Mouse (Mus musculus) spleen, adult 2 months (tissue): Measurements from ENCODE around the gene Ddx50. TPM values are rescaled to one million over a fixed set of nuclear protein-coding genes. Genes with fewer than 3 reads are reported as not detected.
"Not testable (repeated sequence)": the region's sequence is repeated elsewhere in the genome, so short reads cannot be mapped to it uniquely, and the experiment has no call there.

Experiments
- DNase-seq, 2 experiments: peaks; one replicate each; pipeline versions ENCODE4 v3.0.0 to v3.0.0-alpha.2; 2012 to 2021; ENCODE audit warnings: low spot score in 2 of 2, low read depth in 1 of 2
- H3K27ac ChIP-seq: fragments of 200-500 bp; 2 replicates; pipeline ENCODE4 v1.5.1; 2012; ENCODE audit warnings: low read length, inconsistent platforms; ENCODE audit not compliant: insufficient read depth
- H3K27me3 ChIP-seq: fragments of 200-500 bp; 2 replicates; pipeline ENCODE4 v1.6.1; 2012; ENCODE audit warnings: mild to moderate bottlenecking, moderate library complexity, low read length, inconsistent platforms; ENCODE audit not compliant: control insufficient read depth, insufficient read depth
- H3K36me3 ChIP-seq: fragments of 200-500 bp; 2 replicates; pipeline ENCODE4 v1.6.1; 2012; ENCODE audit warnings: mild to moderate bottlenecking, low read length, inconsistent platforms; ENCODE audit not compliant: control insufficient read depth, insufficient read depth
- H3K4me1 ChIP-seq: fragments of 200-500 bp; 2 replicates; pipeline ENCODE4 v1.6.1; 2011; ENCODE audit warnings: inconsistent platforms; ENCODE audit not compliant: control insufficient read depth, insufficient read depth, insufficient read length
- H3K4me3 ChIP-seq: fragments of 200-500 bp; 2 replicates; pipeline ENCODE4 v1.5.1; 2011; ENCODE audit warnings: mild to moderate bottlenecking, inconsistent platforms; ENCODE audit not compliant: insufficient read depth, insufficient read length; ENCODE audit errors: extremely low read depth
- CTCF ChIP-seq: fragments of 200-500 bp; IDR thresholded peaks from 2 replicates; pipeline ENCODE4 v1.5.1; 2011; ENCODE audit warnings: mild to moderate bottlenecking, inconsistent platforms; ENCODE audit not compliant: insufficient read depth, insufficient read length, insufficient replicate concordance; ENCODE audit errors: extremely low read depth
- POLR2A ChIP-seq: fragments of 200-500 bp; IDR thresholded peaks from 2 replicates; pipeline ENCODE4 v1.6.1; 2011; ENCODE audit warnings: low read depth, low read length, inconsistent platforms
- WGBS: fragments of 180-500 bp; shearing (Covaris S2); methylation state at CpG from one replicate; pipeline ENCODE4 v1.1.7; 2018; 5-methylcytosine and 5-hydroxymethylcytosine counted together
- polyA plus RNA-seq: library from polyadenylated mRNA; depleted of rRNA; stranded (reverse); fragments of >200 nt; gene quantifications from 2 replicates; pipeline ENCODE4 v1.2.3, GENCODE M21; 2012

Gene Ddx50
- polyA plus RNA-seq, 1 experiment = 6.1 TPM

GRCm38 (mm10) chr10:62588616-62589015, 62.4 kb downstream of the Ddx50 start:
- H3K36me3 ChIP-seq = peaks cover 62% of the 10 kb centered on the region
- H3K27me3 ChIP-seq = no peaks in the 10 kb centered on the region
- H3K4me3 ChIP-seq = no peak overlapping the region
- WGBS = 88% methylated on average over 4 of the region's 4 CpGs
- TF ChIP-seq POLR2A (no peak), CTCF (no peak)
- no peaks in the 10 kb centered on the region for H3K4me1 ChIP-seq
- no peak for DNase-seq
- no peak overlapping the region for H3K27ac ChIP-seq

- Histone ChIP-seq H3K27ac (no peak overlapping the region), H3K36me3 (peaks cover 46% of the 10 kb centered on the region), H3K4me3 (no peak overlapping the region), H3K4me1 (0 out of 2 replicates have a peak, but pooled peaks cover 2% of the 10 kb centered on the region), H3K27me3 (no peaks in the 10 kb centered on the region)
- TF ChIP-seq POLR2A = no peak
- TF ChIP-seq CTCF = no peak
- DNase-seq = no peak
- 68% methylated on average over 1 of the region's 1 CpGs for WGBS
These were observed 67.8 kb downstream of the Ddx50 start for GRCm38 (mm10) chr10:62583245-62583644.

GRCm38 (mm10) chr10:62582701-62583100, 68.3 kb downstream of the Ddx50 start:
- H3K27ac ChIP-seq = no peak overlapping the region
- TF ChIP-seq CTCF (no peak), POLR2A (no peak)
- no peak for DNase-seq
- H3K4me3 ChIP-seq = no peak overlapping the region
- peaks cover 42% of the 10 kb centered on the region for H3K36me3 ChIP-seq
- 85% methylated on average over 7 of the region's 7 CpGs for WGBS
- H3K27me3 ChIP-seq = no peaks in the 10 kb centered on the region
- peaks cover 3% of the 10 kb centered on the region for H3K4me1 ChIP-seq

GRCm38 (mm10) chr10:62582263-62582662, 68.8 kb downstream of the Ddx50 start:
- no peak for TF ChIP-seq POLR2A
- TF ChIP-seq CTCF = no peak
- no peak for DNase-seq
- WGBS = 89% methylated on average over 17 of the region's 17 CpGs
- H3K27ac ChIP-seq = no peak overlapping the region
- H3K4me3 ChIP-seq = no peak overlapping the region
- H3K36me3 ChIP-seq = peaks cover 39% of the 10 kb centered on the region
- H3K27me3 ChIP-seq = no peaks in the 10 kb centered on the region
- H3K4me1 ChIP-seq = peaks cover 6% of the 10 kb centered on the region

GRCm38 (mm10) chr10:62579129-62579528, 71.9 kb downstream of the Ddx50 start:
- peaks cover 25% of the 10 kb centered on the region for H3K36me3 ChIP-seq
- H3K27me3 ChIP-seq, H3K27ac ChIP-seq, H3K4me1 ChIP-seq, DNase-seq, H3K4me3 ChIP-seq: not testable (repeated sequence)
- 89% methylated on average over 12 of the region's 13 CpGs for WGBS

- Histone ChIP-seq H3K4me3 (peak within 1 kb of the TSS; percentile 89), H3K4me1 (peaks cover 7% of the 10 kb centered on the region), H3K36me3 (peaks cover 24% of the 10 kb centered on the region), H3K27me3 (no peaks in the 10 kb centered on the region), H3K27ac (peak within 1 kb of the TSS; percentile 56; the same call in 1 of the 2 replicates)
- 7% methylated on average over 33 of the region's 33 CpGs for WGBS
- DNase-seq = peak; percentile 94 to 98
- TF ChIP-seq CTCF = no peak
- TF ChIP-seq POLR2A = peak; percentile 76
These were observed 72.5 kb downstream of the Ddx50 start, which contains the start of gene Kif1bp for GRCm38 (mm10) chr10:62578338-62579100. Gene Kif1bp (minus strand): TSS chr10:62578457.

GRCm38 (mm10) chr10:62577673-62578337, 73.2 kb downstream of the Ddx50 start:
- Histone ChIP-seq H3K36me3 (peaks cover 22% of the 10 kb centered on the region), H3K27ac (0 out of 2 replicates have a peak overlapping the region, but pooled peaks have one; percentile 56), H3K4me3 (peak overlapping the region; percentile 89), H3K27me3 (no peaks in the 10 kb centered on the region), H3K4me1 (peaks cover 7% of the 10 kb centered on the region)
- DNase-seq = no peak
- TF ChIP-seq CTCF (no peak), POLR2A (no peak)
- WGBS = 3% methylated on average over 54 of the region's 54 CpGs
